Mouse (Mus musculus) embryonic facial prominence, embryonic 11.5 days (tissue): ENCODE data around the gene Actr3b. TPM values are rescaled to one million over a fixed set of nuclear protein-coding genes. Genes with fewer than 3 reads are reported as not detected.
A peak's percentile ranks its signal among the peaks of the same experiment; 100 is the strongest.

Experiments
- ATAC-seq: fragments of 200-750 bp; cut with Nextera tagmentation; replicated peaks from 2 replicates; pipeline ENCODE4 v1.8.0; 2017; ENCODE audit warnings: low read depth; ENCODE audit not compliant: insufficient number of reproducible peaks, low FRiP score, low TSS enrichment
- DNase-seq: peaks from one replicate; pipeline ENCODE4 v3.0.0-alpha.2; 2015; ENCODE audit warnings: low spot score
- H3K27ac ChIP-seq: fragments of 300-500 bp; sonication (generic); replicated peaks from 2 replicates; pipeline ENCODE4 v1.5.1; 2014; ENCODE audit warnings: mild to moderate bottlenecking, low read depth, low read length, control low read depth
- H3K27me3 ChIP-seq: fragments of 300-500 bp; sonication (generic); 2 replicates; pipeline ENCODE4 v1.6.1; 2014; ENCODE audit warnings: mild to moderate bottlenecking, low read length, moderate library complexity, mixed read lengths; ENCODE audit not compliant: control insufficient read depth, insufficient read depth
- H3K36me3 ChIP-seq: fragments of 300-500 bp; sonication (generic); replicated peaks from 2 replicates; pipeline ENCODE4 v1.6.1; 2014; ENCODE audit warnings: low read depth, mild to moderate bottlenecking, low read length, moderate library complexity, mixed read lengths; ENCODE audit not compliant: control insufficient read depth, insufficient read depth
- H3K4me1 ChIP-seq: fragments of 300-500 bp; sonication (generic); 2 replicates; pipeline ENCODE4 v1.6.1; 2014; ENCODE audit warnings: low read length, mixed read lengths; ENCODE audit not compliant: control insufficient read depth, insufficient read depth
- H3K4me2 ChIP-seq: fragments of 300-500 bp; sonication (generic); 2 replicates; pipeline ENCODE4 v1.6.1; 2014; ENCODE audit warnings: low read depth, mild to moderate bottlenecking, control low read depth, low read length, moderate library complexity
- H3K4me3 ChIP-seq: fragments of 300-500 bp; sonication (generic); 2 replicates; pipeline ENCODE4 v1.5.1; 2014; ENCODE audit warnings: low read depth, low read length, control low read depth
- H3K9ac ChIP-seq: fragments of 300-500 bp; sonication (generic); replicated peaks from 2 replicates; pipeline ENCODE4 v1.6.1; 2014; ENCODE audit warnings: mild to moderate bottlenecking, control low read depth, low read length
- H3K9me3 ChIP-seq: fragments of 300-500 bp; sonication (generic); replicated peaks from 2 replicates; pipeline ENCODE4 v1.6.1; 2016; ENCODE audit warnings: mild to moderate bottlenecking, low read length, inconsistent platforms, mixed read lengths; ENCODE audit not compliant: control insufficient read depth
- WGBS: fragments of 180-500 bp; shearing (Covaris S2); extraction: QIAGEN DNeasy Blood & Tissue Kit; methylation state at CpG from one replicate; pipeline ENCODE4 v1.1.7; 2014; 5-methylcytosine and 5-hydroxymethylcytosine counted together
- polyA plus RNA-seq: library from polyadenylated mRNA; unstranded; fragments of >200 nt; fragmentation: Nextera tagmentation; extraction: Ambion mirVana; gene quantifications from 2 replicates; pipeline ENCODE4 v1.2.1, GENCODE M21; 2014

Gene Actr3b
- polyA plus RNA-seq, 1 experiment from 2014 or later, result 5.8 TPM

GRCm38 (mm10) chr5:25760871-25761270, 1.1 kb downstream of the Actr3b start:
- Histone ChIP-seq H3K4me3 (no peak overlapping the region), H3K9me3 (no peaks in the 10 kb centered on the region), H3K4me2 (no peak overlapping the region), H3K36me3 (no peaks in the 10 kb centered on the region), H3K27me3 (no peaks in the 10 kb centered on the region), H3K27ac (no peak overlapping the region), H3K4me1 (no peaks in the 10 kb centered on the region), H3K9ac (no peak overlapping the region)
- no peak for ATAC-seq
- no peak for DNase-seq
- 68% methylated on average over 3 of the region's 3 CpGs for WGBS

GRCm38 (mm10) chr5:25761850-25762249, 2.1 kb downstream of the Actr3b start:
- ATAC-seq (no peak), DNase-seq (no peak)
- H3K9ac ChIP-seq, result no peak overlapping the region
- H3K9me3 ChIP-seq, result no peaks in the 10 kb centered on the region
- H3K36me3 ChIP-seq, result no peaks in the 10 kb centered on the region
- H3K27ac ChIP-seq, result no peak overlapping the region
- 83% methylated on average over 2 of the region's 2 CpGs for WGBS
- no peaks in the 10 kb centered on the region for H3K4me1 ChIP-seq
- H3K4me3 ChIP-seq, result no peak overlapping the region
- no peak overlapping the region for H3K4me2 ChIP-seq
- H3K27me3 ChIP-seq, result no peaks in the 10 kb centered on the region

GRCm38 (mm10) chr5:25769006-25769405, 9.2 kb downstream of the Actr3b start:
- Histone ChIP-seq H3K27me3 (no peaks in the 10 kb centered on the region), H3K4me3 (no peak overlapping the region), H3K27ac (no peak overlapping the region), H3K9me3 (no peaks in the 10 kb centered on the region), H3K4me2 (peak overlapping the region; percentile 4; the same call in 1 of the 2 replicates), H3K9ac (no peak overlapping the region), H3K4me1 (no peaks in the 10 kb centered on the region), H3K36me3 (no peaks in the 10 kb centered on the region)
- 69% methylated on average over 17 of the region's 17 CpGs for WGBS
- ATAC-seq (no peak), DNase-seq (no peak)

- Histone ChIP-seq H3K27ac (no peak overlapping the region), H3K4me1 (no peaks in the 10 kb centered on the region), H3K4me3 (no peak overlapping the region), H3K9ac (no peak overlapping the region), H3K27me3 (no peaks in the 10 kb centered on the region), H3K36me3 (no peaks in the 10 kb centered on the region), H3K9me3 (no peaks in the 10 kb centered on the region), H3K4me2 (no peak overlapping the region)
- no peak for ATAC-seq
- DNase-seq, result no peak
- 49% methylated on average over 2 of the region's 2 CpGs for WGBS
Observed at GRCm38 (mm10) chr5:25769406-25769805, 9.6 kb downstream of the Actr3b start.

- WGBS, result 88% methylated on average over 9 of the region's 9 CpGs
- DNase-seq, result no peak
- Histone ChIP-seq H3K9me3 (no peaks in the 10 kb centered on the region), H3K27ac (no peak overlapping the region), H3K4me3 (no peak overlapping the region), H3K4me2 (no peak overlapping the region), H3K27me3 (no peaks in the 10 kb centered on the region), H3K4me1 (no peaks in the 10 kb centered on the region), H3K36me3 (no peaks in the 10 kb centered on the region), H3K9ac (no peak overlapping the region)
- ATAC-seq, result no peak
Observed at GRCm38 (mm10) chr5:25772456-25772855, 12.7 kb downstream of the Actr3b start.

GRCm38 (mm10) chr5:25773921-25774790, 14.4 kb downstream of the Actr3b start:
- H3K27me3 ChIP-seq, result no peaks in the 10 kb centered on the region
- H3K4me3 ChIP-seq, result no peak overlapping the region
- no peak overlapping the region for H3K9ac ChIP-seq
- ATAC-seq (no peak), DNase-seq (no peak)
- no peaks in the 10 kb centered on the region for H3K36me3 ChIP-seq
- no peaks in the 10 kb centered on the region for H3K4me1 ChIP-seq
- no peaks in the 10 kb centered on the region for H3K9me3 ChIP-seq
- 77% methylated on average over 13 of the region's 13 CpGs for WGBS
- no peak overlapping the region for H3K4me2 ChIP-seq
- H3K27ac ChIP-seq, result no peak overlapping the region

GRCm38 (mm10) chr5:25791570-25791969, 31.8 kb downstream of the Actr3b start:
- no peaks in the 10 kb centered on the region for H3K36me3 ChIP-seq
- no peaks in the 10 kb centered on the region for H3K9me3 ChIP-seq
- H3K4me2 ChIP-seq, result no peak overlapping the region
- DNase-seq, result no peak
- H3K9ac ChIP-seq, result no peak overlapping the region
- H3K27ac ChIP-seq, result no peak overlapping the region
- H3K27me3 ChIP-seq, result no peaks in the 10 kb centered on the region
- WGBS, result 90% methylated on average over 6 of the region's 6 CpGs
- no peaks in the 10 kb centered on the region for H3K4me1 ChIP-seq
- ATAC-seq, result no peak
- no peak overlapping the region for H3K4me3 ChIP-seq

- H3K4me1 ChIP-seq, result no peaks in the 10 kb centered on the region
- no peaks in the 10 kb centered on the region for H3K36me3 ChIP-seq
- no peak overlapping the region for H3K4me2 ChIP-seq
- no peak overlapping the region for H3K27ac ChIP-seq
- no peak for DNase-seq
- ATAC-seq, result no peak
- H3K27me3 ChIP-seq, result no peaks in the 10 kb centered on the region
- no peak overlapping the region for H3K4me3 ChIP-seq
- 81% methylated on average over 11 of the region's 11 CpGs for WGBS
- H3K9me3 ChIP-seq, result no peaks in the 10 kb centered on the region
- no peak overlapping the region for H3K9ac ChIP-seq
Observed at GRCm38 (mm10) chr5:25797776-25798175, 38.0 kb downstream of the Actr3b start.
